Mouse (Mus musculus) stomach, postnatal 0 days (tissue): ENCODE data around the gene Olfr212. TPM values are rescaled to one million over a fixed set of nuclear protein-coding genes. Genes with fewer than 3 reads are reported as not detected.
A peak's percentile ranks its signal among the peaks of the same experiment; 100 is the strongest.
"Not testable (repeated sequence)": the region's sequence is repeated elsewhere in the genome, so short reads cannot be mapped to it uniquely, and the experiment has no call there.

Source experiments
- ATAC-seq: fragments of 200-750 bp; cut with Nextera tagmentation; 2 replicates; pipeline ENCODE4 v1.8.0; 2017; ENCODE audit not compliant: low FRiP score, low TSS enrichment
- DNase-seq: peaks from one replicate; pipeline ENCODE4 v3.0.0-alpha.2; 2016; ENCODE audit warnings: low spot score
- H3K27ac ChIP-seq: fragments of 300-500 bp; sonication (generic); replicated peaks from 2 replicates; pipeline ENCODE4 v1.5.1; 2014; ENCODE audit warnings: mild to moderate bottlenecking, control low read depth
- H3K27me3 ChIP-seq: fragments of 300-500 bp; sonication (generic); 2 replicates; pipeline ENCODE4 v1.6.1; 2014; ENCODE audit warnings: low read length; ENCODE audit not compliant: control insufficient read depth, insufficient read depth
- H3K36me3 ChIP-seq: fragments of 300-500 bp; sonication (generic); 2 replicates; pipeline ENCODE4 v1.6.1; 2014; ENCODE audit warnings: low read length, mixed read lengths; ENCODE audit not compliant: control insufficient read depth, insufficient read depth
- H3K4me1 ChIP-seq: fragments of 300-500 bp; sonication (generic); replicated peaks from 2 replicates; pipeline ENCODE4 v1.6.1; 2014; ENCODE audit warnings: antibody characterized with exemption; ENCODE audit not compliant: control insufficient read depth, insufficient read depth
- H3K4me2 ChIP-seq: fragments of 300-500 bp; sonication (generic); replicated peaks from 2 replicates; pipeline ENCODE4 v1.6.1; 2014; ENCODE audit warnings: low read depth, mild to moderate bottlenecking, control low read depth, moderate library complexity
- H3K4me3 ChIP-seq: fragments of 300-500 bp; sonication (generic); 2 replicates; pipeline ENCODE4 v1.5.1; 2014; ENCODE audit warnings: low read depth, low read length, control low read depth
- H3K9ac ChIP-seq: fragments of 300-500 bp; sonication (generic); 2 replicates; pipeline ENCODE4 v1.6.1; 2014; ENCODE audit warnings: mild to moderate bottlenecking, low read length, control low read depth, mixed read lengths
- H3K9me3 ChIP-seq: fragments of 300-500 bp; sonication (generic); 2 replicates; pipeline ENCODE4 v1.6.1; 2016; ENCODE audit warnings: low read length; ENCODE audit not compliant: control insufficient read depth
- CTCF ChIP-seq: IDR thresholded peaks from 2 replicates; pipeline ENCODE4 v1.5.1; 2016; ENCODE audit warnings: antibody characterized with exemption, low read depth, mild to moderate bottlenecking, moderate library complexity
- EP300 ChIP-seq: optimal IDR thresholded peaks from 2 replicates; pipeline ENCODE3; 2016; ENCODE audit warnings: antibody characterized with exemption
- WGBS: fragments of 180-500 bp; shearing (Covaris S2); extraction: QIAGEN DNeasy Blood & Tissue Kit; methylation state at CpG from one replicate; pipeline ENCODE4 v1.1.7; 2014; 5-methylcytosine and 5-hydroxymethylcytosine counted together
- polyA plus RNA-seq: library from polyadenylated mRNA; unstranded; fragments of >200 nt; fragmentation: Nextera tagmentation; extraction: Ambion mirVana; gene quantifications from 2 replicates; pipeline ENCODE4 v1.2.1, GENCODE M21; 2015

The Olfr212 gene
- polyA plus RNA-seq, result not detected in 2 replicates

GRCm38 (mm10) chr6:116506302-116507003 is at the start of gene Olfr212:
Gene Olfr212, plus strand, starts transcription at chr6:116506516.
- ATAC-seq, H3K27ac ChIP-seq, H3K4me3 ChIP-seq, DNase-seq, H3K4me2 ChIP-seq, H3K27me3 ChIP-seq, H3K9ac ChIP-seq, H3K9me3 ChIP-seq, H3K4me1 ChIP-seq, H3K36me3 ChIP-seq: not testable (repeated sequence)
- 90% methylated on average over 17 of the region's 20 CpGs for WGBS

GRCm38 (mm10) chr6:116458728-116459127 is 47.6 kb upstream of the Olfr212 start:
- no peak overlapping the region for H3K9ac ChIP-seq
- WGBS, result 76% methylated on average over 4 of the region's 4 CpGs
- peaks cover 2% of the 10 kb centered on the region; the same call in 1 of the 2 replicates for H3K27me3 ChIP-seq
- no peak overlapping the region for H3K4me2 ChIP-seq
- ATAC-seq, result no peak
- H3K36me3 ChIP-seq, result no peaks in the 10 kb centered on the region
- no peak overlapping the region for H3K4me3 ChIP-seq
- no peak for TF ChIP-seq CTCF
- TF ChIP-seq EP300, result no peak
- no peaks in the 10 kb centered on the region for H3K4me1 ChIP-seq
- DNase-seq, result no peak
- H3K9me3 ChIP-seq, result no peaks in the 10 kb centered on the region
- H3K27ac ChIP-seq, result no peak overlapping the region

GRCm38 (mm10) chr6:116459232-116459631 is 47.1 kb upstream of the Olfr212 start:
- TF ChIP-seq EP300 (no peak), CTCF (no peak)
- no peaks in the 10 kb centered on the region for H3K36me3 ChIP-seq
- H3K4me2 ChIP-seq, result no peak overlapping the region
- H3K27me3 ChIP-seq, result peaks cover 2% of the 10 kb centered on the region; the same call in 1 of the 2 replicates
- no peak for ATAC-seq
- no peak overlapping the region for H3K4me3 ChIP-seq
- H3K9me3 ChIP-seq, result no peaks in the 10 kb centered on the region
- no peak for DNase-seq
- H3K27ac ChIP-seq, result no peak overlapping the region
- H3K4me1 ChIP-seq, result no peaks in the 10 kb centered on the region
- 63% methylated on average over 2 of the region's 2 CpGs for whole genome bisulfite sequencing
- no peak overlapping the region for H3K9ac ChIP-seq

GRCm38 (mm10) chr6:116460544-116461283 is 45.6 kb upstream of the Olfr212 start, which contains the start of gene Alox5:
Gene Alox5, minus strand, starts transcription at chr6:116461178.
- H3K4me3 ChIP-seq, result peak within 1 kb of the TSS; percentile 24; the same call in 1 of the 2 replicates
- H3K4me1 ChIP-seq, result no peaks in the 10 kb centered on the region
- H3K36me3 ChIP-seq, result no peaks in the 10 kb centered on the region
- H3K9ac ChIP-seq, result 0 out of 2 replicates have a peak within 1 kb of the TSS, but pooled peaks have one; percentile 4
- WGBS, result 2% methylated on average over 43 of the region's 43 CpGs
- ATAC-seq (peak; percentile 42; the same call in 1 of the 2 replicates), DNase-seq (peak; percentile 31)
- no peaks in the 10 kb centered on the region for H3K9me3 ChIP-seq
- TF ChIP-seq EP300 (no peak), CTCF (peak; percentile 11; the same call in 1 of the 2 replicates)
- H3K27ac ChIP-seq, result no peak within 1 kb of the TSS
- peaks cover 2% of the 10 kb centered on the region; the same call in 1 of the 2 replicates for H3K27me3 ChIP-seq
- H3K4me2 ChIP-seq, result peak within 1 kb of the TSS; percentile 53

- no peak overlapping the region for H3K4me3 ChIP-seq
- H3K4me2 ChIP-seq, result no peak overlapping the region
- TF ChIP-seq EP300 (no peak), CTCF (peak; percentile 71)
- no peaks in the 10 kb centered on the region for H3K27me3 ChIP-seq
- 19% methylated on average over 3 of the region's 3 CpGs for WGBS
- DNase-seq, result no peak
- no peaks in the 10 kb centered on the region for H3K4me1 ChIP-seq
- H3K9me3 ChIP-seq, result no peaks in the 10 kb centered on the region
- ATAC-seq, result no peak
- H3K36me3 ChIP-seq, result no peaks in the 10 kb centered on the region
- H3K9ac ChIP-seq, result no peak overlapping the region
- H3K27ac ChIP-seq, result no peak overlapping the region
Observed at GRCm38 (mm10) chr6:116468081-116468480, 38.2 kb upstream of the Olfr212 start.

GRCm38 (mm10) chr6:116485081-116485480 is 21.2 kb upstream of the Olfr212 start:
- DNase-seq (no peak), ATAC-seq (no peak)
- no peak overlapping the region for H3K4me3 ChIP-seq
- no peak overlapping the region for H3K4me2 ChIP-seq
- no peak for TF ChIP-seq EP300
- no peak for TF ChIP-seq CTCF
- no peak overlapping the region for H3K9ac ChIP-seq
- no peak overlapping the region for H3K27ac ChIP-seq
- 59% methylated on average over 1 of the region's 1 CpGs for WGBS
- H3K4me1 ChIP-seq, result no peaks in the 10 kb centered on the region
- H3K36me3 ChIP-seq, result no peaks in the 10 kb centered on the region
- no peaks in the 10 kb centered on the region for H3K9me3 ChIP-seq
- no peaks in the 10 kb centered on the region for H3K27me3 ChIP-seq
